Mouse (Mus musculus): Measurements from ENCODE around the gene March7.

The March7 gene

GRCm38 (mm10) chr2:60289451-60289850 lies 79.8 kb downstream of the March7 start:
- DNase-seq, result no peak

- no peak for DNase-seq
These were observed 81.7 kb downstream of the March7 start for GRCm38 (mm10) chr2:60291381-60291780.

- DNase-seq, result no peak
These were observed 88.6 kb downstream of the March7 start for GRCm38 (mm10) chr2:60298266-60298665.

DNA sequence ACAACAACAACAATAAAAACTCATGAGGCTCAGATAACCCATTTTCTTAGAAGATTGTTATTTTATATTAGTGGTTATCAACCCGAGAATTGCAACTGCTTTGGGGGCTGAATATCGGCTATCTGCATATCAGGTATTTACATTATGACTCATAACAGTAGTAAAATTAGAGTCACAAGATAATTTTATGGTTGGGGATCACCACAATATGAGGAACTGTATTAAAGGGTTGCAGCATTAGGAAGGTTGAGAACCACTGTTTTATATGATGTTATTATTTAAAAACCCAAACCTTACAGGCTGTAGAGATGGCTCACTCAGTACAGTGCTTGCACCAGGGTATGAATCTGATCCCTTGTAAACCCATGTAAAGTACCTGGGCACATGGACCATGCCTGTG lies 89.6 kb downstream of the March7 start:
- no peak for DNase-seq
